Mouse (Mus musculus) E14TG2a.4 (cell line): Measurements from ENCODE around the gene Adgrl1.

Experiments
- CTCF ChIP-seq: conservative IDR thresholded peaks from 2 replicates; pipeline ENCODE4 v1.5.1; 2014; ENCODE audit warnings: low read length
- NANOG ChIP-seq: IDR thresholded peaks from 2 replicates; pipeline ENCODE4 v1.6.1; 2014; ENCODE audit warnings: borderline replicate concordance, low read length, mixed read lengths
- POU5F1 ChIP-seq: IDR thresholded peaks from 2 replicates; pipeline ENCODE4 v1.6.1; 2014; ENCODE audit warnings: low read length, borderline replicate concordance

DNA sequence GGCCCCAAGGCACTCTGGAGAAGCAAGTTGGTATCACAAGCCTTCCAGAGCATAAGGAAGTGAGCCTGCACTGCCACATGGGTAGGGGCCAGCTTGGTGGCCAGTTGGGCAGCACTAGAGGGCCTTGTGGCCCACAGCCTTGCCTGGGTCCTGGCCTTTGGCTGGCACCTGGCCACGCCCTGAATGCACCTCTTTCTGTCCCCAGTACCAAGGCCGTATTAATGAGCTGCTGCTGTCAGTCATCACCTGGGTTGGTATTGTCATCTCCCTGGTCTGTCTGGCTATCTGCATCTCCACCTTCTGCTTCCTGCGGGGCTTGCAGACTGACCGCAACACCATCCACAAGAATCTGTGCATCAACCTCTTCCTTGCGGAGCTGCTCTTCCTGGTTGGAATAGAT is 34.3 kb downstream of the Adgrl1 start:
- TF ChIP-seq CTCF, result no peak
- TF ChIP-seq POU5F1, result no peak
- TF ChIP-seq NANOG, result no peak
